Mouse (Mus musculus) megakaryocyte, embryonic 14.5 days (primary cell): ENCODE measurements around the gene Anpep. TPM values are rescaled to one million over a fixed set of nuclear protein-coding genes. Genes with fewer than 3 reads are reported as not detected.
"Not testable (repeated sequence)": the region's sequence is repeated elsewhere in the genome, so short reads cannot be mapped to it uniquely, and the experiment has no call there.

Source experiments
- H3K27me3 ChIP-seq: replicated peaks from 2 replicates; pipeline ENCODE3; 2012; ENCODE audit warnings: inconsistent platforms
- H3K36me3 ChIP-seq: replicated peaks from 2 replicates; pipeline ENCODE3; 2012; ENCODE audit warnings: low read length, inconsistent platforms, mixed read lengths
- H3K4me1 ChIP-seq: 2 replicates; pipeline ENCODE4 v1.6.1; 2012; ENCODE audit warnings: inconsistent platforms
- H3K4me3 ChIP-seq: replicated peaks from 2 replicates; pipeline ENCODE3; 2012; ENCODE audit warnings: moderate library complexity, mild to moderate bottlenecking, inconsistent platforms
- H3K9me3 ChIP-seq: 2 replicates; pipeline ENCODE4 v1.6.1; 2012; ENCODE audit warnings: inconsistent platforms
- FLI1 ChIP-seq: IDR thresholded peaks from 2 replicates; pipeline ENCODE4 v1.6.1; 2012; ENCODE audit warnings: low read length, inconsistent platforms, mixed read lengths
- GATA1 ChIP-seq: IDR thresholded peaks from 3 replicates; pipeline ENCODE4 v1.6.1; 2012; ENCODE audit warnings: mixed read lengths, low read length, inconsistent platforms, borderline replicate concordance
- polyA plus RNA-seq: library from polyadenylated mRNA; stranded (reverse); fragments of >175 nt; gene quantifications from 2 replicates; pipeline ENCODE4 v1.2.3, GENCODE M21; 2012; ENCODE audit warnings: low replicate concordance; ENCODE audit not compliant: insufficient read depth

The Anpep gene
- polyA plus RNA-seq, 1 experiment = 11.4 TPM

- no peaks in the 10 kb centered on the region for H3K36me3 ChIP-seq
- H3K27me3 ChIP-seq = peaks cover 87% of the 10 kb centered on the region
- TF ChIP-seq FLI1 = no peak
- TF ChIP-seq GATA1 = no peak
- no peak overlapping the region for H3K4me3 ChIP-seq
- peaks cover 17% of the 10 kb centered on the region for H3K4me1 ChIP-seq
- H3K9me3 ChIP-seq = no peaks in the 10 kb centered on the region
These were observed 61.8 kb downstream of the Anpep start for GRCm38 (mm10) chr7:79799048-79799447.

- Histone ChIP-seq H3K36me3 (no peaks in the 10 kb centered on the region), H3K27me3 (peaks cover 87% of the 10 kb centered on the region), H3K4me3 (no peak overlapping the region), H3K9me3 (no peaks in the 10 kb centered on the region), H3K4me1 (peaks cover 17% of the 10 kb centered on the region)
- TF ChIP-seq FLI1 (no peak), GATA1 (no peak)
These were observed 62.3 kb downstream of the Anpep start for GRCm38 (mm10) chr7:79798606-79799005.

- peaks cover 92% of the 10 kb centered on the region for H3K27me3 ChIP-seq
- TF ChIP-seq GATA1 (no peak), FLI1 (no peak)
- H3K4me1 ChIP-seq = peaks cover 39% of the 10 kb centered on the region
- H3K4me3 ChIP-seq = peak within 1 kb of the TSS; percentile 90
- H3K9me3 ChIP-seq = 0 out of 2 replicates have a peak, but pooled peaks cover 4% of the 10 kb centered on the region
- no peaks in the 10 kb centered on the region for H3K36me3 ChIP-seq
These were observed 67.2 kb downstream of the Anpep start, which contains the start of gene Mesp1 for GRCm38 (mm10) chr7:79793688-79794087. Gene Mesp1, minus strand, starts transcription at chr7:79793788.

GRCm38 (mm10) chr7:79792635-79793421 is 68.0 kb downstream of the Anpep start:
- 0 out of 2 replicates have a peak, but pooled peaks cover 4% of the 10 kb centered on the region for H3K9me3 ChIP-seq
- no peaks in the 10 kb centered on the region for H3K36me3 ChIP-seq
- peaks cover 41% of the 10 kb centered on the region for H3K4me1 ChIP-seq
- TF ChIP-seq FLI1 (no peak), GATA1 (no peak)
- H3K27me3 ChIP-seq = peaks cover 90% of the 10 kb centered on the region
- H3K4me3 ChIP-seq = peak overlapping the region; percentile 90

GRCm38 (mm10) chr7:79789812-79790211 is 71.0 kb downstream of the Anpep start:
- peaks cover 82% of the 10 kb centered on the region for H3K27me3 ChIP-seq
- H3K36me3 ChIP-seq, H3K4me3 ChIP-seq: not testable (repeated sequence)

GRCm38 (mm10) chr7:79786295-79786694 is 74.6 kb downstream of the Anpep start:
- peaks cover 30% of the 10 kb centered on the region for H3K4me1 ChIP-seq
- TF ChIP-seq FLI1 = no peak
- TF ChIP-seq GATA1 = no peak
- H3K4me3 ChIP-seq = no peak overlapping the region
- H3K27me3 ChIP-seq = peaks cover 47% of the 10 kb centered on the region
- H3K36me3 ChIP-seq = no peaks in the 10 kb centered on the region
- no peaks in the 10 kb centered on the region for H3K9me3 ChIP-seq

More at GRCm38 (mm10) chr7:79789812-79790211, 71.0 kb downstream of the Anpep start:
- peaks cover 40% of the 10 kb centered on the region for H3K4me1 ChIP-seq
- H3K9me3 ChIP-seq = not testable (repeated sequence)

- TF ChIP-seq FLI1 = no peak
- no peak for TF ChIP-seq GATA1
- peaks cover 50% of the 10 kb centered on the region for H3K4me1 ChIP-seq
- no peaks in the 10 kb centered on the region for H3K36me3 ChIP-seq
- peaks cover 24% of the 10 kb centered on the region for H3K27me3 ChIP-seq
- no peak overlapping the region for H3K4me3 ChIP-seq
- no peaks in the 10 kb centered on the region; the same call in 1 of the 2 replicates for H3K9me3 ChIP-seq
These were observed 78.4 kb downstream of the Anpep start for GRCm38 (mm10) chr7:79782516-79782855.

- Histone ChIP-seq H3K4me1 (peaks cover 53% of the 10 kb centered on the region), H3K27me3 (peaks cover 23% of the 10 kb centered on the region), H3K9me3 (no peaks in the 10 kb centered on the region; the same call in 1 of the 2 replicates), H3K4me3 (no peak overlapping the region), H3K36me3 (no peaks in the 10 kb centered on the region)
- TF ChIP-seq FLI1 = no peak
- no peak for TF ChIP-seq GATA1
These were observed 78.9 kb downstream of the Anpep start for GRCm38 (mm10) chr7:79781826-79782515.

GRCm38 (mm10) chr7:79780647-79781626 is 79.9 kb downstream of the Anpep start:
- Histone ChIP-seq H3K4me3 (peak overlapping the region; percentile 90), H3K9me3 (no peaks in the 10 kb centered on the region; the same call in 1 of the 2 replicates), H3K27me3 (peaks cover 20% of the 10 kb centered on the region), H3K36me3 (no peaks in the 10 kb centered on the region), H3K4me1 (peaks cover 61% of the 10 kb centered on the region)
- TF ChIP-seq FLI1 (no peak), GATA1 (no peak)

Other genes with a start within 250 kb of the Anpep start
- gene Rhcg, start 243.4 kb downstream of the Anpep start, polyA plus RNA-seq = not detected in 2 replicates
- gene Ticrr, start 200.9 kb downstream of the Anpep start, polyA plus RNA-seq = 1.9 and 4.4 TPM in 2 replicates
- 1.4 TPM in 1 of 2 replicates, not detected in the other for gene Kif7, start 145.3 kb downstream of the Anpep start, polyA plus RNA-seq
- 1.7 TPM in 1 of 2 replicates, not detected in the other for gene Plin1, start 128.2 kb downstream of the Anpep start, polyA plus RNA-seq
- gene Pex11a, start 117.9 kb downstream of the Anpep start, polyA plus RNA-seq = 0.81 TPM in 1 of 2 replicates, not detected in the other
- gene Wdr93, start 117.9 kb downstream of the Anpep start, polyA plus RNA-seq = not detected in 2 replicates
- gene Mesp1, start 67.3 kb downstream of the Anpep start, polyA plus RNA-seq = not detected in 2 replicates
- not detected in 2 replicates for gene Mesp2, start 50.3 kb downstream of the Anpep start, polyA plus RNA-seq
- gene Ap3s2, start 59.6 kb upstream of the Anpep start, polyA plus RNA-seq = 5.0 and 7.9 TPM in 2 replicates
- gene Arpin, start 74.3 kb upstream of the Anpep start, polyA plus RNA-seq = 0.74 and 1.5 TPM in 2 replicates
- 55.0 and 142 TPM in 2 replicates for gene Zfp710, start 163.8 kb upstream of the Anpep start, polyA plus RNA-seq